Mouse (Mus musculus) frontal cortex, postnatal 36 days (tissue): ENCODE data around the gene Anapc7.
"Not testable (repeated sequence)": the region's sequence is repeated elsewhere in the genome, so short reads cannot be mapped to it uniquely, and the experiment has no call there.

ENCODE experiments used
- DNase-seq, 2 experiments: peaks; one replicate each; pipeline ENCODE4 v3.0.0; 2022; ENCODE audit warnings: low spot score in 2 of 2

Gene Anapc7

DNA sequence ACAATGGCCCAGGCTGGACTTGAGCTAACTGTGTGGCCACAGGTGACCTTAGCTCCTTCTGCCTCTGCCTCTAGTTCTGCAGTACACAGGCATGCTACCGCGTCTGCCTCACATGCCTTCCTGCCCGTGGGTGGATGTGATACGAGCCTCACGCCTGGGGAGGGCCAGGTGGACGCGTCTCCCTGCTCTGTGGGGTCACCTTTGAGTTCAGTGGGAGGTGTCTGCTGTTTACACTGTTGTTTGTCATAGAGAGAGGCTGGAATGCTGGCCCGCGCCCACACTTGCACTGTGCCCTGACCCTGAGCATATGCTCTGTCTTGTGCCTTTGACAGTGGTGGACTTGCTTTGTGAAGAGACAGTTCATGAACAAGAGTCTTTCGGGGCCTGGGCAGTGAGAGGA, 16.0 kb upstream of the Anapc7 start:
- DNase-seq, result no peak

DNA sequence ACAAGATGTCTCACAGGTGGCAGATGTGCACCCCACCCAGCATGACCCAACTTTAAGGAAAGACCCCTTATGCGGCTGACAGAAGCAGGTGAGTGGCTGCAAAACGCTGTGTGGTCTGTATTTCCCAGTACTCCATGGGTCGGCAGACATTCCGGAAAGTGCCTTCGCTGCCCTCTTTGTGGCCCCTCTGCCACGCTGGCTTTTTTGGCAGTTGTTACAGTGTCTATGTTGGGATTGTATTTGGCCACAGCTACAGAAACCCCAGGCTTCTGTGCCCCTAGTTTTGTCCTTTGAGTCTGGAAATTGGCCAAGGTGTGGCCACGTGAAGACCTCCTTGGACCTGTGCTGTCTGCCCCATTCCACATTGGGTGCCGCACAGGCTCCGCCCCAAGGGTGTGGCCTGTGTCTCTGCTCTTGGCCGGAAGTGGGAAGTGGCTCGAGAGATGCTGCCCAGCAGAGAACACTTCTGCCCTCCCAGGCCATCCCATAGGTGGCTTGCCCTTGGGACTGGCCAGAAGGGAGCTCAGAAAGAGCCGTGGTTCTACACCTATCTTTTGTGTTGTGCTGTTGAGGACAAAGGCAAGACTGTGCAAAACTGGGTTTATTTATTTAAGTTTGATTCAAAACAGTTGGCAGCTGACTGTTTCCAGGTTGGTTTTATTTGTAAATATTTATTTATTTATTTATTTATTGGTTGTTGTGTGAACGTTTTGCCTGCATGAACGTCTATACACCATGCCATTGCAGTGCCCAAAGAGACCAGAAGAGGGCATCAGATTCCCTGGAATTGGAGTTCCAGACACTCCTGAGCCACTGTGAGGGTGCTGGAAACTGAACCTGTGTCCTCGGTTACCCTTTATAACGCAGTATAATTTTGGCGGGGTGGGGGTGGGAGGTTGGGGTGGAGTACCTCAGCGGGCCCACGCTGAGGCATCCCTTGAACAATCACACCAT, 11.5 kb upstream of the Anapc7 start:
- DNase-seq, result no peak

DNA sequence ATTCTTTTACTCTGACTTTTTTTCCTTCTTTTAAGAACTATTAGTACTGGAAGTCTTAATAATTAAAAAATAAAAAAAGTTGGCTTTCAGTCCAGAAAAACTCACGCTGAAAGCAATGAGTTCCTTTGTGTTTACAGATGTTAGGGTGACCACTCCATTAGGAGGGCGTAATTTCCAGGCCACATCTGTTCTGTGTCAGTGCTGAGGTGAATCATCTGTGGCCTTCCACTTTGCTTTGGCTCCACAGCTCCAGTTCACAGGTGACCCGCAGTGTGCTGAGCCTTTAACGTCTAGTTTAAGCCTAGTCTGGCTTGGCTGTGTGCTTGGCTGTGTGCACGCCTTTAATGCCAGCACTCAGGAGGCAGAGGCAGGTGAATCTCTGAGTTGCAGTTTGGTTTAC, 9.6 kb upstream of the Anapc7 start:
- DNase-seq, result no peak

DNA sequence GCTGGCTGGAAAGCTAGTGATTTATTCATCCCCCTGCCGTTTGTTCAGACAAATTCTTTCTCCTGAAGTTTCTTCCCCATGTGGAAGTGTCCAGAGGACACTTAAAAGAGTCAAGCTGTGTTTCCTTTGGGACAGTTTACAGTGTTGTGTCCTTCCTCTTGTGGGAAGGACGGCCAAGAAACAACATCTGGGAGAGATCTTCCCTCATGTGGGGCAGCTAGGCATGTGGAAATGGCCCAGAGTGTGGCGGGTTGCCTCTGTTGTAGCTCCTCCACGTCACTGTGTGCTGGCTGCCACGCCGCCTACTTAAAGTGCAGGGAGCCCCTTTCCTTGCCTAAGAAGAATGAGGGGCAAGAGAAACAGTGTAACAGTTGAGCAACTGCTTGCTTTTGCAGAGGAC, 8.7 kb upstream of the Anapc7 start:
- DNase-seq, result no peak

DNA sequence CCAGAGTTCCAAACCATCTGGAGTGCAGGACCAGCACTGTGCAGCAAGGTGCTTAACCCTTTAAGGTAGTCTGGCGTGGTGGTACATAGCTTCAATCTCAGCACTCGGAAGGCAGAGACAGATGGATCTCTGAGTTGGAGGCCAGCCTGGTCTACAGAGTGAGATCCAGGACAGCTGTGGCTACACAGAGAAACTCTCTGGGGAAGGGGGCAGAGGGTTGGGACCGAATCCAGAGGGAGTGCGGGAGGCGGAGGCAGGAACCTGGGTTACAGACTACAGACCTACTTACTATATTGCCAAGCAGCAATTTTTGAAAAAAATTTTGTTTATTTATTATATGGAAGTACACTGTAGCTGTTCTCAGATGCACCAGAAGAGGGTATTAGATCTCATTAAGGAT, 7.1 kb upstream of the Anapc7 start:
- no peak for DNase-seq

DNA sequence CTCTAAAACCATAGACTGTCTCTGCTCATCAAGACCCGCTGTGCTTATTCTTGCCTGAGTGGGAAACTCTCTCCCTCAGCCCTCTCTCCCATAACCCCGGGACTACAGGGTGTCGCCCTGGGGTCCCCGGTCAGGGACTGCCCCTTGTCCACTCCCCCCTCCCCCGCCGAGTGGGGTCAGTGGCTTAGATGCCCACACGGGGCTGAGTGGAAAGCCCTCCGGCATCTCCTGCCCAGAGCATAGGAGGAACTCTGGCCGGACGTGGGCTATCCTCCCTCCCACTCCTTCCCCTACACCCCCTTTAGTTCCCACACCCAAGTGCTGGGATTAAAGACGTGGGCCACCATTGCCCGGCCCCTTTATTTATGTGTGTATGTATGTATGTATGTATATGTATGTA, 6.0 kb upstream of the Anapc7 start:
- DNase-seq, result no peak

DNA sequence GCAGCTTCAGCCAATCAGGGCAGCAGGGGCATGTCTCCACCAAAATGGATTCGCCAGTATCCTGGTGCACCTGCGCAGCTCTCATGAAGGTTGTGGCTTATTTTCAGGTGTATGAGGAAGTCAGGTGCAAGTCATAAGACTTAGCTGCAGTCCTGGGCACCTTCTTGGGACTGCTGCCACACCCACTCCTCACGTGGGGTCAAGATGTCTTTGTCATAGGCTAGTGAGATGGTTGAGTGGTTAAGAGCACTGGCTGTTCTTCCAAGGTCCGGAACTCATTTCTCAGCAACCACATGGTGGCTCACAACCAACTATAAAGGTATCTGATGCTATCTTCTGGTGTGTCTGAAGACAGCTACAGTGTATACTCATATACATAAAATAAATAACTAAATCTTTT, 817 bp upstream of the Anapc7 start:
- not testable (repeated sequence) for DNase-seq

DNA sequence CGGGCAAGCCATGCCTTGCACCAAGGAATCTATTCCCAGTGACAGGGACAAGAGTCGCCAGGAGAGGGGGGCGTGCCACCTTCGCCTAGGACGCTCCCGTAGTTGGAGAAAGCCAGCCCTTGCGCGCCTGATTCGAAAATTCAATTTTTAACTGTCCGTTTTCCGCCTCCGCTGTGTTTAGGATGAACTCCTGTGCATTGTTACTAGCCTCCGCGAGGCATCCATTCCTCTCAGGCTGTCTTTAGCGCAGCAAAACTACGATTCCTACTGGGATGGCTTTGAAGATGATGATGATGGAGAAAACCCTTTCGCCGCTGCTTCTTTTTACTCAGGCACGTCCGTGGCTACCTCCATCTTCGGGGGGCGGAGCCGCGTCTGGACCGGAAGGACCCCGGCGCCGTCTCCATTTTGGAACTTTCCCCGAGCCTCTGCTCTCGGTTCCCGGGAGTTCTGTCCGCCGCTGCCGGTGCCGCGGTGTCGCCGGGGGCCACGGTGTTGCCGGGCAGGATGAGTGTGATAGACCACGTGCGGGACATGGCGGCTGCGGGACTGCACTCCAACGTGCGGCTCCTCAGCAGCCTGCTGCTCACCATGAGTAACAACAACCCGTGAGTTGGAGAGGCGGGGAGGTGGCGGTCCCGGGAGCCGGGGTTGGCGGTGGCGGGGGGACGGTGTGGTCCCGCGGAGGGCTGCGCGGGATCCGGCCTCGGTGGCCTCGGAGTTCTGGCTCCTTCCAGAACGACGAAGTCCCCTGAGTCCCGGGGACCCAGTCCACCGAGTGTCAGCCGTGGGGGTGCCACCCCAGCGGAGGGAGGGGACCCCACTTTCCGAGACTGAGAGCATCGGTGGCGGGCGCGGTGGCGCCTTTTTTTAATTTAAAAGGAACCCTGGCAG, 825 bp downstream of the Anapc7 start:
- DNase-seq, result peak; percentile 91

DNA sequence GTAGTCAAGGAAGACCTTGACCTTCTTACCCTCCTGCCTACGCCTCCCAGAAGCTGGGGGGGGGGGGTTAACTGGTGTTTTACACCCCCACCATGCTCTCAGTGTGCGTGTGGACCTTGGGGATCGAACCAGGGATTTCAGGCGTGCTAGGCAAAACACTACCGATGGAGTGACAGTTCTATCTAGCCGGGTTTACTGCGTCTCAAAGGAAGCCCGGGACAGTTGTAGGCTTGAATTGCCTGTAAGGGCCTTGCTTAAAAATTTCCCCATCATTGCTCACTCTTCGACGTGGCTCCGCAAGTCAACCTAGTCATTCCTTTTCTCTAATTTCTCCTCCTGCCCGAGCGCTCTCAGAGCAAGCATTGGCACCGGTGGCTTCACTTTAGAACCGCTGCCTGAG, 1.6 kb downstream of the Anapc7 start:
- DNase-seq, result no peak

DNA sequence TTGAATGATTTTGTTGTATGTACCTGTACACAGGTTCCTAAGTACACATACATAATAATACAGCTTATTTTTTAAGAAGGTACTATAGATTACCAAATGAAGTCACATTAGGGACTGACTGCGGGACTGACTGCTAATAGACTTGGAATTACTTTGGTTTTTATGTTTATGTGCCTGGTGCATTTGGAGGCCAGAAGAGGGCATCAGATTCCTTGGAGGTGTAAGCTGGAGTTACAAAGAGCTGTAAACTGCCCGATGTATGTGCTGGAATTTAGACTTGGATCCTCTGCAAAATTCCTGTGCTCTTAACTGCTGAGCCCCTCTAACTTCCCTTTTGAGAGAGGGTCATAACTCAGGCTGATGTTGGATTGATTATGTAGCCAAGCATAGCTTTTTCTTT, 4.1 kb downstream of the Anapc7 start:
- DNase-seq, result no peak

DNA sequence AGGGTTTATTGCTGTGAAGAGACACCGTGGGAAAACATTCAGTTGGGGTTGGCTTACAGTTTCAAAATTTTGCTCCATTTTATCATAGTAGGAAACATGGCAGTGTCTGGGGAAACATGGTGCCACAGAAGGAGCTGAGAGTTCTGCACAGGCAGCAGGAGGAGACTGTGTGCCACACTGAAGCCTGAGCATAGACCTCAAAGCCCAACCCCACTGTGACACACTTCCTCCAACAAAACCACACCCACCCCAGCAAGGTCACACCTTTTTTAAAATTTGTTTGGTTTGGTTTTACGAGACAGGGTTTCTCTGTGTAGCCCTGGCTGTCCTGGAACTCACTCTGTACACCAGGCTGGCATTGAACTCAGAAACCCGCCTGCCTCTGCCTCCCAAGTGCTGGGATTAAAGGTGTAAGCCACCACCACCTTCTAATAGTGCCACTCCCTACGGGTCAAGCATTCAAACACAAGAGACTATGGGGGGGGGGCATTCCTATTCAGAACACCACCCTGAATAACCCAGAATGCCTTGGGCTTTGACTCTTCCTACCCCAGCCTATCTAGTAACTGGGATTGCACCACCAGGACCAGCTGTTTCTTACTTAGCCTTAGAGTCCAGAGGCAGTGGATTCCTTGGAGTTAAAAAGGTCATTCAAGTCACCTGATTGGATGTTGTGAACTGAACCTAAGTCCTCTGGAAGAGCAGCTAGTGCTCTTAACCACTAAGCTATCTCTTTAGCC, 8.7 kb downstream of the Anapc7 start:
- no peak for DNase-seq

DNA sequence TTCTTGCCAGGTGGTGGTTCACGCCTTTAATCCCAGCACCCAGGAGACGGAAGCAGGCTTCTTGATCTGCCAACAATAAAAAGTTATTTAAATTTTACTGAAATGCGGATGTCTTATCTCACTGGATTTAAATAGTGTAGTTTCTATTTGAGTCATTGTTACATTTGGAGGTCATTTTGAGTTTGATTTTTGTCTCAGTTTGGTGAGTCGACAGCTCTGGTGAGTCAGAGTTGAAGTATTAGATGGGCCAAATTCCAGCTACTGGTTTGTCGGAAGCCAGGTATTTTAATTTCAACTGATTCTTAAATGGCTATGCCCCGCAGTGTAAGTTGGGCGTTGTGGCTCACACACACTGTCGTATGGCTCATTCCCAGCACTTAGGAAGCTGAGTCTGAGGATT, 9.7 kb downstream of the Anapc7 start:
- DNase-seq, result no peak

DNA sequence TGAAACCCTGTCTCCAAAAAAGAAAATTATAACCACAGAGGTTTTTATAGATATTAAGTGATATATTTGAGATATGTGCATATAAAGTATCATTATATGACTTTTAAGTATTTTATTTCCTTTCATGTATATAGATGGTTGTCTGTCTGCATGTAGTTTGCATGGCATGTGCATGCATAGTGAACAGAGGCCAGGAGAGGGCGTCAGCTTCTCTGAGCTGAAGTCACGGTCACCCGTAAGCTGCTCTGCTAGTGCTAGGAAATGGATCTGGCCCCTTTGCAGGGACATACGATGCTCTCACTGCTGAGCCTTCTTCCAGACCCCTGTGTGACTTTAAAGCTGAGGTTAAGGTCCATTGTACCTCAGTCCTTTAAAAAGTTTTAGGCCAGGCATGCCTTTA, 13.0 kb downstream of the Anapc7 start:
- no peak for DNase-seq

DNA sequence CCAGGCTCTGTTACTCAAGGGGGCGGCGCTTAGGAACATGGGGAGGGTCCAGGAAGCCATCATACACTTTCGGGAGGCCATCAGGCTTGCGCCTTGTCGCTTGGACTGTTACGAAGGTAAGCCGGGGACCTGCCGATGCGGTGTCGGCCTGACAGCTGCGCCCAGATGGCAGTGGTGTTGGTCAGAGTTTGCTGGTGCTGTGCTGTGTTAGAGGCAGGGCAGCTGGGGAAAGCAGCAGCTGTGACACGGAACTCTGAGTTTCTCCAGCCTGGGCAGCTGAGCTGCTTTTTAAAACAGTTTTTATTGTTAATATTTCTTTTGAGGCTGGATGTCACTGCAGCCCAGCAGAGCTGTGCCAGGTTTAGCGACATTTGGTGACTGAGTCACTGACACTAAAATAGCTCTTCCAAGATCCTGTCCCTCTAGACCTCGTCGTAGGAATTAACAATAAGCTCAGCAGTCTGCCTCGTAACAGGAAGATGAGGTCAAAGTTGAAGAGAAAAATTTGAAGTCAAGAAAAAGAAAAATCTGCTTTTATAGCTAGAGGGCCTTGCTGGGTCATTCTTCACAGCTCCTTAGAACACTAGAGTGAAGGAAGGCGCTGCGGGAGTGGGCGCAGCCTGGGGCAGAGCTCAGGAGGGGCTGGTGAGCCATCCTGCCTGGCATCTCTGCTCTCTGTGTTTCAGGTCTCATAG, 18.1 kb downstream of the Anapc7 start:
- no peak for DNase-seq

DNA sequence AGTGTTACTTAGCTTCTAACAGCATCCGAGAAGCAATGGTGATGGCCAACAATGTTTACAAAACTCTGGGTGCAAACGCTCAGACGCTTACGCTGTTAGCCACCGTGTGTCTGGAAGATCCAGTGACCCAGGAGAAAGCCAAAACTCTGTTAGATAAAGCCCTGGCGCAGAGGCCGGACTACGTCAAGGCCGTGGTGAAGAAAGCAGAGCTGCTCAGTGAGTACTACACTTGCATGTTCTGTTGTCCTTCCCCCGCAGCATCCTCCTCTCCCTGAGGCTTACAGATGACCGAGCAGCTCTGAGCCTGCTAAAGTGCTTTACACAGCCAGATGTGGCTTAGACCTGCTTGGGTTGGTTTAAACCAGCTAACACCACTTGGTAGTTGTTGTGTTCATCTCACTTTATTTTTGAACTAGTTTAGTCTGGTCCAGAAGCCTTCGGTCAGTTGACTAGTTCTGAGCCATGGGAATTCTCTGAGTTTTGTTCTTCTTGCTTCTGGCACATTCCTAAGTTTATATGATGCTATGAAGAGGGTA, 18.7 kb downstream of the Anapc7 start:
- no peak for DNase-seq

DNA sequence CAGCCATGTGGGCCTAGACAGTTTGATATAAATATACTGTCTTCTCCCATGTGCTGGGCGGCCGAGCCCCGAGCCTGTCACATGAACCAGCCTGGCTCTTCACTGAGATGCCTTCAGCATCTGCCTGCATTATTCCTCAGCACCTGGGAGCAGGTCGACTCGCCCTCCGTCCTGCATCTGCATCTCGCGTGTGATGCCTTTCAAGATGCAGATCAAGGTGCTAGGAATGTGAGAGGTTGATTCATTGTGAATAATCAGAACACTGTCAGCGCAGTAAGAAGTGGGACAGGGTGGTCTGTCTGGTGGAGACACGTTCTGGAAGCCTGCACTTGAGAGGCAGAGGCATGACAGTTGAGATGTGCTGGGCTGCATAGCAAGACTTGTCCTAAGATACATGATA, 23.0 kb downstream of the Anapc7 start:
- no peak for DNase-seq

DNA sequence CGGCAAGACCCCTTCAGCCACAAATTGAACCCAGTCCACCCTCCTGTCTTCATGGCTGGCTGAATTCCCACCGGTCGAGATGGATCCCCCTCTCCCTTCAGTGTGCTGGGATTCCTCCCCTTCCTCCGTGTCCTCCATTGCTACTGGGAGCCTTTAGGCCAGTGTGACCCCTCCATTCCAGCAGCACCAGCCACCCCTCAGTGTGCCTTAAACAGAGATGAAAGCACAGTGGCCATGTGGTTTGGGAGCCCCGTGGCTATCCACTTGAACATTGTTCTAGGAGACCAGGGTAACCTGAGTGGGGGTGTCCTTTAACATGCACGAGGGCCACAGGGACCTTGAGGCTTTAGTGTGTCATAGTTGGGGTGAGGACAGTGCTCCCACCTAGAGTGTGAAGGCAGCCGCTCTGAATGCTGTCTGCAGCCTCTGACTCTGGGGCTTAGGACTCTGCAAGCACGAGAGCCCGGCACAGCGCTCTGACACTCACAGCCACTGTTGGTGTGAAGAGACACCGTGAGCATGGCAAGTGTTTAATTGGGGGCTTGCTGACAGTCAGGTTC, 23.6 kb downstream of the Anapc7 start:
- DNase-seq, result no peak

DNA sequence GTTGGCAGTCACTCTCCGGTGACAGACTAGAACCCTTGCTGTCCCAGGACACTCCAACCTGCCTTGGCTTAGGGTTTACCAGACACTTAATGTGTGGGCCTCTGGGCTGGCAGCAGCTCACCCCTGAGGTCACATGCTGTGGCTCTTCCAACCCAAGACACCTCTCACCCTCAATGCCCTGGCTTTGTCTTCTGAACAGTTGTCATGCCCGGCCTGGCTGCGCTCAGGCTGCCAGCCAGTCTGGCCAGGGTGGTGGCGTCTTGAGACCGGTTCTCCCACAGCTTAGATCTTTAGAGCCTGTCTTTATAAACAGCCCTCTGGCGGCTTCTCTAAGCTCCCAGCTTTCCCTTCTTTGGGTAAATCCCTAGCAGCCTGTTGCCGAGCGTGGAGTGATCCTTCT, 26.4 kb downstream of the Anapc7 start:
- no peak for DNase-seq

DNA sequence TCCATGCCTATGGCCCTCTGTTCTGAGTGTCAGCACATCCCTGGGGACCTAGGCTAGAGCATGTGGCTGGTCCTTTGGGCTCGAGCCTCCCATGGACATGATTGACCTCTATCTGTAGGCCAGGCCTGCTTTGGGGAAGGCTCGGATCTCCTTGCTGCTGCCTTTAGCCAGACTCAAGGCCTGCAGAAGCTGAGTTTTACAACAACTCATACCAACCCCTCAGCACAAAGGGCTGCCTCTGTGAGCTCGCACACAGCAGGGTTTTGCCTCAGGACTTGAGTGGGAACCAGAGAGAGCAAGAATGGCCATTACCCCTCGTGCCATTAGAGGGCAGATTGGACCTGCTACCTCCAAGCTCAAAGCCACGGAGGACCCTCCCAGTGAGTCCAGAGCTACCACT, 27.4 kb downstream of the Anapc7 start:
- no peak for DNase-seq

DNA sequence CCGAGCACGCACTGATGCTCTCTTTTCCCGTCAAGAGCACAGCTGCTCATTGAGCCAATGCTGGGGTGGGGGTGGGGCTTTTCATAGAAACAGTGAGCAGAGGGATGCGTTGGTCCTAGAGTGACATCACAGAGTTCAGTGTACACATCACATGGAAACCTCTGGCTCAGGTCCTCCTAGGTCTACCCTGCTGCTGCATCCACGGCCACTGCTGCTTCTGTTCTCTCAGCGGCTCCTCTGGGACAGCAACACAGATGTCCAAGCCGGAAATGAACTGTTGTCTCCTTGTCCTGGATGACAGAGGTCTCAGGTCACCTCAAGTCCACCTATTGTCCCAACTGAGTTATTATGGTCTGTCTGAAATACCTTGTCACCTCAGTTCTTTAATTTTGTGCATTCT, 28.5 kb downstream of the Anapc7 start:
- no peak for DNase-seq

DNA sequence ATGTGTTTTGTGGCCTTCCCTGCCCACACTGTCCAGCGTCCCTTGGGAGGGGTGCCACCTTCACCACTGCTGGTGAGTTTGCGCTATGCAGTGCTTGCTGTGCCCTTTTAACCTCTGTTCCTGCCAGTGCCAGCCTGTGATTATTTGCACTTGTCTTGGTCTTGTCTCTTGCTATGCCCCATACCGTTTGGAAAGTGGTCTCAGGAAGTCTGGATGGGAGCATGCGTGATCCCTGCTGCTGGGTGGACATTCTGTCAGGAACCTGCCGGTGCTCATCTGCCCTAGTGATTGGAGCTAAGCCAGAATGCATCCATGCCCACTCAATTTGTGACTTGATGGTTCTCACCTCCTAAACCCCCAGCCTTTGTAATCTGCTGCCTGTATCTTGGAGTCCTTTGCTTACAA, 29.4 kb downstream of the Anapc7 start:
- no peak for DNase-seq
